Mouse (Mus musculus): ENCODE results near the gene Shmt2. TPM values are rescaled to one million over a fixed set of nuclear protein-coding genes. Genes with fewer than 3 reads are reported as not detected.

Gene Shmt2
- polyA plus RNA-seq, 1 experiment from 2014 or later, result 101 TPM

DNA sequence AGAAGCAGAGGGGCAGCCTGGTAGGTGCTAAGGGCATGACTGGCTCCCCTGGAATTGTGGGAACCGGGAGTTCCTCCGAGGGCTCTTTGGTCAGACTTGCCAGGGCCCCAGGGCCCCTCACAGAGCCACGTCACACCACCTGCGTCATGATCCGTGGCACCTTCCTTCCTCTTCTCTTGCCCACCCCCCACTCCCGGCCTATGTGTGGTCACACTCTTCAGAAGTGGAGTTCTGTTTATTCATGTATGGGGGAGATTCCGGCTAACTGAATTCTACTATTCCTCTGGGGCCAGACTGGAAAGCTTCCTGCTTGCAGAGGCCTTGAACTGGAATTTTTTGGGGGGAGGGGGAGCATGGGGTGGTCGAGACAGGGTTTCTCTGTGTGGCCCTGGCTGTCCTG lies 41.6 kb upstream of the Shmt2 start:
- Histone ChIP-seq H3K4me2 (0 out of 2 replicates have a peak overlapping the region, but pooled peaks have one; percentile 2), H3K27me3 (ENCODE audit: insufficient read depth, low read length) (no peaks in the 10 kb centered on the region), H3K4me3 (ENCODE audit: low read depth, low read length) (no peak overlapping the region), H3K9ac (no peak overlapping the region; the same call in 1 of the 2 replicates), H3K4me1 (ENCODE audit: insufficient read depth) (peaks cover 3% of the 10 kb centered on the region; the same call in 1 of the 2 replicates), H3K9me3 (ENCODE audit: low read depth, low read length) (no peaks in the 10 kb centered on the region), H3K36me3 (ENCODE audit: insufficient read depth) (peaks cover 73% of the 10 kb centered on the region), H3K27ac (ENCODE audit: low read depth) (peak overlapping the region; percentile 40)
- 28% methylated on average over 8 of the region's 8 CpGs for WGBS
- ATAC-seq (ENCODE audit: insufficient read depth) (peak; percentile 45), DNase-seq (peak; percentile 37)
- no peak for TF ChIP-seq CTCF (IDR thresholded peaks at IDR 0.05; ENCODE audit: low read depth)

GRCm38 (mm10) chr10:127561145-127561544 lies 38.9 kb upstream of the Shmt2 start:
- Histone ChIP-seq H3K4me3 (ENCODE audit: low read depth, low read length) (no peak overlapping the region), H3K4me1 (ENCODE audit: insufficient read depth) (peaks cover 3% of the 10 kb centered on the region; the same call in 1 of the 2 replicates), H3K27ac (ENCODE audit: low read depth) (no peak overlapping the region), H3K4me2 (no peak overlapping the region), H3K36me3 (ENCODE audit: insufficient read depth) (peaks cover 76% of the 10 kb centered on the region), H3K27me3 (ENCODE audit: insufficient read depth, low read length) (no peaks in the 10 kb centered on the region), H3K9ac (no peak overlapping the region), H3K9me3 (ENCODE audit: low read depth, low read length) (no peaks in the 10 kb centered on the region)
- DNase-seq (no peak), ATAC-seq (ENCODE audit: insufficient read depth) (no peak)
- TF ChIP-seq CTCF (IDR thresholded peaks at IDR 0.05; ENCODE audit: low read depth), result peak; percentile 54

- no peaks in the 10 kb centered on the region for H3K27me3 ChIP-seq (ENCODE audit: insufficient read depth, low read length)
- H3K4me3 ChIP-seq (ENCODE audit: low read depth, low read length), result no peak overlapping the region
- no peaks in the 10 kb centered on the region for H3K4me1 ChIP-seq (ENCODE audit: insufficient read depth)
- no peak overlapping the region for H3K27ac ChIP-seq (ENCODE audit: low read depth)
- DNase-seq (no peak), ATAC-seq (ENCODE audit: insufficient read depth) (no peak)
- TF ChIP-seq CTCF (IDR thresholded peaks at IDR 0.05; ENCODE audit: low read depth), result peak; percentile 40
- peaks cover 93% of the 10 kb centered on the region for H3K36me3 ChIP-seq (ENCODE audit: insufficient read depth)
- 87% methylated on average over 13 of the region's 13 CpGs for WGBS
- H3K9ac ChIP-seq, result no peak overlapping the region
- H3K9me3 ChIP-seq (ENCODE audit: low read depth, low read length), result no peaks in the 10 kb centered on the region
- no peak overlapping the region for H3K4me2 ChIP-seq
Measured at GRCm38 (mm10) chr10:127557397-127557796, 35.2 kb upstream of the Shmt2 start.

DNA sequence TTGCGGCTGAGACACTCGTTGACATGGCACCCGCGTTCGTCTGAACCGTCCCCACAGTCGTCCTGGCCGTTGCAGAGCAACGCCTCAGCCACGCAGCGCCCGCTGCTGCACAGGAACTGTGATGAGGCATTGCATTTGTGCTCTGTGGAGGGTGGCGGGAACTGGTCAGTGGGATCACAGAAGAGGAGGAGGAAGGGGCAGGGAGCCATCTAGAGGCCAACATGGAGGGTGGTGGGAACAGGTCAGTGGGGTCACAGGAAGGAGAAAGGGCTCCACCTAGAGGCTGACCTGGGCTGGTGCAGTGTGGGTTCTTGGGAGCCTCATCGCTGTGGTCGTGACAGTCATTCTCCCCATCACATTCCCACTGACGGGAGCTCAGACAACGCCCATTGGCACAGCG lies 33.5 kb upstream of the Shmt2 start:
- Histone ChIP-seq H3K27ac (ENCODE audit: low read depth) (no peak overlapping the region), H3K27me3 (ENCODE audit: insufficient read depth, low read length) (no peaks in the 10 kb centered on the region), H3K9me3 (ENCODE audit: low read depth, low read length) (no peaks in the 10 kb centered on the region), H3K4me1 (ENCODE audit: insufficient read depth) (no peaks in the 10 kb centered on the region), H3K9ac (no peak overlapping the region), H3K4me2 (no peak overlapping the region), H3K4me3 (ENCODE audit: low read depth, low read length) (no peak overlapping the region), H3K36me3 (ENCODE audit: insufficient read depth) (peaks cover 97% of the 10 kb centered on the region)
- TF ChIP-seq CTCF (IDR thresholded peaks at IDR 0.05; ENCODE audit: low read depth), result peak; percentile 72
- DNase-seq (peak; percentile 25), ATAC-seq (ENCODE audit: insufficient read depth) (no peak)
- 71% methylated on average over 18 of the region's 18 CpGs for WGBS

- no peak for TF ChIP-seq CTCF (IDR thresholded peaks at IDR 0.05; ENCODE audit: low read depth)
- no peak for ATAC-seq (ENCODE audit: insufficient read depth)
- DNase-seq, result no peak
Measured at GRCm38 (mm10) chr10:127549892-127550291, 27.6 kb upstream of the Shmt2 start.

DNA sequence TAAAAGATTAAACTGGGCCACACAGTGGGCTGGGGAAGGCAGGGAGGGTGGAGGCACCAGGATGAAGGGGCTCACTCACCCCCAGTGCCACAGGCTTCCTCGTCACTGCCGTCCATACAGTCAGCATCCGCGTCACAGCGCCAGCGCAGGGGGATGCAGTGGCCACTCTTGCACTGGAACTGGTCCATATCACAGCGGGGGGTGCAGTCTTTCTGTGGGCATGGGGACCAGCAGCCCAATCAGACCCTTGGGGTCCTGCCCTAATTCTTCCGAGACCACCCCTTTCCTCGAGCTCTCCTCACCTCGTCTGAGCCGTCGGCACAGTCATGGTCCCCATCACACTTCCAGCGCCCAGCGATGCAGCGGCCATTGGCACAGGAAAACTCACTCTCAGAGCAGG lies 26.0 kb upstream of the Shmt2 start:
- ATAC-seq (ENCODE audit: insufficient read depth), result no peak
- H3K4me1 ChIP-seq (ENCODE audit: insufficient read depth), result no peaks in the 10 kb centered on the region
- H3K9me3 ChIP-seq (ENCODE audit: low read depth, low read length), result no peaks in the 10 kb centered on the region
- H3K36me3 ChIP-seq (ENCODE audit: insufficient read depth), result peaks cover 95% of the 10 kb centered on the region
- H3K4me3 ChIP-seq (ENCODE audit: low read depth, low read length), result no peak overlapping the region
- WGBS, result 94% methylated on average over 15 of the region's 15 CpGs
- no peak overlapping the region for H3K4me2 ChIP-seq
- H3K9ac ChIP-seq, result no peak overlapping the region
- TF ChIP-seq CTCF (IDR thresholded peaks at IDR 0.05; ENCODE audit: low read depth), result no peak
- DNase-seq, result no peak
- H3K27me3 ChIP-seq (ENCODE audit: insufficient read depth, low read length), result no peaks in the 10 kb centered on the region
- no peak overlapping the region for H3K27ac ChIP-seq (ENCODE audit: low read depth)

More at GRCm38 (mm10) chr10:127549892-127550291, 27.6 kb upstream of the Shmt2 start:
- Histone ChIP-seq H3K36me3 (ENCODE audit: insufficient read depth) (peaks cover 98% of the 10 kb centered on the region), H3K4me3 (ENCODE audit: low read depth, low read length) (no peak overlapping the region), H3K4me1 (ENCODE audit: insufficient read depth) (no peaks in the 10 kb centered on the region), H3K4me2 (no peak overlapping the region), H3K9me3 (ENCODE audit: low read depth, low read length) (no peaks in the 10 kb centered on the region), H3K27ac (ENCODE audit: low read depth) (no peak overlapping the region), H3K9ac (no peak overlapping the region), H3K27me3 (ENCODE audit: insufficient read depth, low read length) (no peaks in the 10 kb centered on the region)
- 84% methylated on average over 17 of the region's 17 CpGs for WGBS

DNA sequence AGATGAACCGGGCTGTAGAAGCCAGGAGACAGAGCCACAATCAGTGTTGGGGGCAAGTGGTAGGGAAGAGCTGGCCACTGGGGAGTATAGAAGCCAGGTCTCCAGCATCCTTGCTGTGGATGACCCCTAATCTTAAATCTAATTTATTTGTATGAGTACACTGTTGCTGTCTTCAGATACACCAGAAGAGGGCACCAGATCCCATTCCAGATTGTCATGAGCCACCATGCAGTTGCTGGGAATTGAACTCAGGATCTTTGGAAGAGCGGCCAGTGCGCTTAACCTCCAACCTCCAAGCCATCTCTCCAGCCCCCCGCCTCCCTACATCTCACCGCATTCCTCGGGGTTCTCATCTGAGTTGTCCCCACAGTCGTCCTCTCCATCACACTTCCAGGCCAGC lies 24.3 kb upstream of the Shmt2 start:
- Histone ChIP-seq H3K4me3 (ENCODE audit: low read depth, low read length) (no peak overlapping the region), H3K4me2 (no peak overlapping the region), H3K36me3 (ENCODE audit: insufficient read depth) (peaks cover 96% of the 10 kb centered on the region), H3K27me3 (ENCODE audit: insufficient read depth, low read length) (no peaks in the 10 kb centered on the region), H3K9me3 (ENCODE audit: low read depth, low read length) (no peaks in the 10 kb centered on the region), H3K9ac (no peak overlapping the region), H3K27ac (ENCODE audit: low read depth) (no peak overlapping the region), H3K4me1 (ENCODE audit: insufficient read depth) (no peaks in the 10 kb centered on the region)
- no peak for ATAC-seq (ENCODE audit: insufficient read depth)
- peak; percentile 46 for DNase-seq
- 85% methylated on average over 7 of the region's 7 CpGs for WGBS
- peak; percentile 51 for TF ChIP-seq CTCF (IDR thresholded peaks at IDR 0.05; ENCODE audit: low read depth)

GRCm38 (mm10) chr10:127544375-127544774 lies 22.1 kb upstream of the Shmt2 start:
- Histone ChIP-seq H3K27me3 (ENCODE audit: insufficient read depth, low read length) (no peaks in the 10 kb centered on the region), H3K27ac (ENCODE audit: low read depth) (no peak overlapping the region), H3K9ac (no peak overlapping the region), H3K4me2 (no peak overlapping the region), H3K4me3 (ENCODE audit: low read depth, low read length) (no peak overlapping the region), H3K4me1 (ENCODE audit: insufficient read depth) (no peaks in the 10 kb centered on the region), H3K9me3 (ENCODE audit: low read depth, low read length) (no peaks in the 10 kb centered on the region), H3K36me3 (ENCODE audit: insufficient read depth) (peaks cover 93% of the 10 kb centered on the region)
- WGBS, result 87% methylated on average over 20 of the region's 20 CpGs
- DNase-seq, result no peak
- no peak for TF ChIP-seq CTCF (IDR thresholded peaks at IDR 0.05; ENCODE audit: low read depth)
- no peak for ATAC-seq (ENCODE audit: insufficient read depth)
